11 mouse cellular contexts compared by ENCODE assay signal in genomic region chr11:117027681-117028080, GRCm38 (mm10).
DNase-seq lines count a peak whose midpoint lies in the region; ATAC-seq and TF ChIP-seq lines count a peak whose summit lies in the region.
"Had no signal": no experiment of that assay in that cellular context is flagged by ENCODE, and none has a peak within 500 bp of the region (broad histone marks: within the 10 kb centered on the region; RNA-seq: fewer than 3 reads in every experiment).

No protein-coding gene starts in this region.

- TF ChIP-seq CTCF in olfactory bulb, adult 2 months (IDR thresholded peaks at IDR 0.05; ENCODE audit: insufficient read depth, low read depth, low read length), result no peak

- peaks cover 69% of the 10 kb centered on the region for H3K27me3 ChIP-seq in megakaryocyte, embryonic 14.5 days (replicated peaks)
- peaks cover 4% of the 10 kb centered on the region; the same call in 1 of the 2 replicates for H3K27me3 ChIP-seq in erythroblast, embryonic 14.5 days (ENCODE audit: control insufficient read depth)
- H3K27me3 ChIP-seq in kidney, embryonic 16.5 days (ENCODE audit: insufficient read depth, low read length), result no peaks in the 10 kb centered on the region
- peaks cover 22% of the 10 kb centered on the region for H3K27me3 ChIP-seq in heart, embryonic 12.5 days (replicated peaks)

- H3K4me1 ChIP-seq in megakaryocyte, embryonic 14.5 days, result peaks cover 20% of the 10 kb centered on the region
- peaks cover 67% of the 10 kb centered on the region for H3K4me1 ChIP-seq in erythroblast, embryonic 14.5 days (ENCODE audit: control insufficient read depth)
- H3K4me1 ChIP-seq in olfactory bulb, adult 2 months (ENCODE audit: control insufficient read depth, insufficient read depth, low read length), result peaks cover 38% of the 10 kb centered on the region
- no peaks in the 10 kb centered on the region; the same call in none of the 2 replicates for H3K4me1 ChIP-seq in kidney, embryonic 16.5 days (ENCODE audit: insufficient read depth, low read length)
- H3K4me1 ChIP-seq in heart, embryonic 12.5 days (replicated peaks), result peaks cover 41% of the 10 kb centered on the region

- H3K27ac ChIP-seq in olfactory bulb, adult 2 months (ENCODE audit: insufficient read depth, low read depth, low read length), result peak overlapping the region; percentile 95; the same call in 1 of the 2 replicates
- H3K27ac ChIP-seq in kidney, embryonic 16.5 days (ENCODE audit: low read length), result no peak overlapping the region
- H3K27ac ChIP-seq in heart, embryonic 12.5 days (ENCODE audit: poor library complexity, severe bottlenecking), result no peak overlapping the region
- H3K27ac ChIP-seq: macrophage had no signal

- H3K9me3 ChIP-seq in megakaryocyte, embryonic 14.5 days, result peaks cover 37% of the 10 kb centered on the region
- H3K9me3 ChIP-seq in erythroblast, embryonic 14.5 days (ENCODE audit: control insufficient read depth, low read length), result peaks cover 11% of the 10 kb centered on the region
- 0 out of 2 replicates have a peak, but pooled peaks cover 3% of the 10 kb centered on the region for H3K9me3 ChIP-seq in kidney, embryonic 16.5 days (ENCODE audit: low read length)
- peaks cover 16% of the 10 kb centered on the region; the same call in 1 of the 2 replicates for H3K9me3 ChIP-seq in heart, embryonic 12.5 days (replicated peaks)

- H3K9ac ChIP-seq in kidney, embryonic 16.5 days (replicated peaks; ENCODE audit: low read length), result no peak overlapping the region
- H3K9ac ChIP-seq in heart, embryonic 12.5 days, result no peak overlapping the region

- ATAC-seq in megakaryocyte, adult 5-6 weeks (ENCODE audit: poor library complexity, severe bottlenecking), result no peak
- ATAC-seq in frontal cortex, adult (ENCODE audit: low TSS enrichment), result no peak
- ATAC-seq in kidney, embryonic 16.5 days (ENCODE audit: low FRiP score, low TSS enrichment), result no peak
- ATAC-seq in heart, embryonic 12.5 days (ENCODE audit: insufficient number of reproducible peaks, low FRiP score), result no peak

- H3K4me2 ChIP-seq in kidney, embryonic 16.5 days (replicated peaks; ENCODE audit: low read depth, low read length), result no peak overlapping the region
- H3K4me2 ChIP-seq in heart, embryonic 12.5 days, result no peak overlapping the region

- DNase-seq in MEL-GATA-1-ER (ENCODE audit: extremely low read depth, low read depth), result peak; percentile 96
- DNase-seq: cerebellum, adult 11-12 months; heart, postnatal 36 days had no signal

- WGBS in olfactory bulb, adult 2 months, result 65% methylated on average over 10 of the region's 10 CpGs
- 42% methylated on average over 10 of the region's 10 CpGs for WGBS in kidney, embryonic 16.5 days
- WGBS in heart, embryonic 12.5 days, result 31% methylated on average over 10 of the region's 10 CpGs

- peak overlapping the region; percentile 50 for H3K4me3 ChIP-seq in megakaryocyte, embryonic 14.5 days (replicated peaks)
- H3K4me3 ChIP-seq in erythroblast, embryonic 14.5 days (replicated peaks), result peak overlapping the region; percentile 26
- H3K4me3 ChIP-seq in olfactory bulb, adult 2 months (ENCODE audit: insufficient read depth, low read depth, low read length), result no peak overlapping the region
- H3K4me3 ChIP-seq in kidney, embryonic 16.5 days (ENCODE audit: low read length), result no peak overlapping the region
- no peak overlapping the region for H3K4me3 ChIP-seq in heart, embryonic 12.5 days

- no peak for TF ChIP-seq POLR2A in olfactory bulb, adult 2 months (IDR thresholded peaks at IDR 0.05; ENCODE audit: insufficient read depth, low read depth, low read length)

- no peaks in the 10 kb centered on the region for H3K36me3 ChIP-seq in megakaryocyte, embryonic 14.5 days (replicated peaks; ENCODE audit: low read length)
- no peaks in the 10 kb centered on the region; the same call in 1 of the 2 replicates for H3K36me3 ChIP-seq in erythroblast, embryonic 14.5 days (ENCODE audit: control insufficient read depth)
- H3K36me3 ChIP-seq in kidney, embryonic 16.5 days (ENCODE audit: insufficient read depth, low read length), result no peaks in the 10 kb centered on the region
- no peaks in the 10 kb centered on the region for H3K36me3 ChIP-seq in heart, embryonic 12.5 days

Comparison
In these comparisons a context has a peak if more than half of its experiments do, and no peak if none do; other contexts are left out.
1. H3K4me3 ChIP-seq: peak in megakaryocyte, embryonic 14.5 days (single experiment) and erythroblast, embryonic 14.5 days (single experiment); none in olfactory bulb, adult 2 months (single experiment), kidney, embryonic 16.5 days (single experiment) and heart, embryonic 12.5 days (single experiment).